Mouse (Mus musculus): ENCODE measurements around the gene Rhoc. TPM values are rescaled to one million over a fixed set of nuclear protein-coding genes. Genes with fewer than 3 reads are reported as not detected.
"Not testable (repeated sequence)": the region's sequence is repeated elsewhere in the genome, so short reads cannot be mapped to it uniquely, and the experiment has no call there.

The Rhoc gene
- total RNA-seq, 2 experiments from 2014 or later = 280 to 281 TPM

DNA sequence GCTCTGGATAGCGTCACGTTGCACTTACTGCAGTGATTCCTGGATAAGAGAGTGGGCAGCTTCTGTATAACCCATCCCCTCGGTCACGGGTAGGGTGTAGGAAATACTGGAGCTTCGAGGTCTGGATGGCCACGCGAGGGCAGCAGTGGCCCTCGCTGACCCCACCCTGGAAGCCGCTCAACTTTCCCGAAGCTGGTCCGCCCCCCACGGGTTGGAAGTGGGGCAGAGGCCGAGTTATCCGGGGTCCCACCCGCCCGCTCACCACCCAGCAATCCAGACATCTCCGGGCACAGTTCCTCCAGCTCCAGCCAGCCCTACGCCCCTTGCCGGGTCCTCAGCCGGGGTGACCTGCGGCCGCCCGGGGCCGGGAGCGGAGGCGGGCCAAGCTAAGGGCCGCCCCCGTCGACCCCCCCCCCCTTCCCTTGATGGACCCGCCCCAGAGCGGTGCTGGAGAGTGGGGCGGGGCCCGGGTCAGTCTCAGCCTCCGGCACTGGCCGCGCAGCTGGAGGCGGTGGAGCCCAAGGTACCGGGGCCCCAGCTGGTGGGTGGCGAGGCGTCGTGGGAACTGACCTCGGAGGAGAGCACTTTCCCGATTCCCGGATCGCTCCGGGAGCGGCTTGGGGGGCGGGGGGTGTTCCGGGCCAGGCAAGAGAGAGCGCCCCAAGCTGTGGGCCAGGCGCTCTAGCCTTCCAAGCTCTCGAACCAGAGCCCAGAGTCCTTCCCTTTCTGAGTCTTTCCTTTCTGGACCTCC, 561 bp downstream of the Rhoc start:
- peak; percentile 92 for DNase-seq

DNA sequence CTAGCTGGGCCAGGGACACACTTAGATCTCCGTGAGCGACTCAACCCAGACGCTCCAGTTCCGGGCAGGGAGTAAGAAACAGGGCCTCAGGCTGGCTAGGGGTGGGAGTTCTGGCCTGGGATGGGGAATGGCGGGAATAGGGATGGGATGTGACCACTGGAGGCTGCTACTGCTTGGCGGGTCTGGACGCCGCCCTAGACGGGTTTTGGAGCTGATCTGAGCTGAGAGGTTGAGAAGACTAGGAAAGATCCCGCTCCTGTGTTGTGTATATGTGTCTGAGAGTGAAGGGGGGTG, 1.1 kb downstream of the Rhoc start:
- peak; percentile 46 for DNase-seq

DNA sequence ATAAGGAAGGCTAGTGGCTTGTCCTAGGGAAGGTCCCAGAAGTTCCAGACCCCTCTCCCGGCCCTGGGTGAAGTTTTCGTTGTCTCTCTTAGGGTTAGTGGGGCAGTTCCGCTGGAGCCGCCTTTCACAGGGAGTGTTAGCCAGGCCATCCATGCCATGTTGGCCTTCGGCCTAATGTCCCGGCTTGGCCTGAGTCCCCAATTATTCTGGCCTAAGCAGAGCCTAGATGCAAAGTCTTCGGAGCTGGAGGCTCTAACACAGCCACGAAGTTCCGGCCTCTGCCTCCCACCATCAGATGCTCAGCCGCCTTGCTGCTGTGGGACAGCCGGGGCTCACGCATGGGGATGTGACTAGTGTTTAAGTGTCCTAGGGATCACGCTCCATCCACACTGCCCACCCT, 1.6 kb downstream of the Rhoc start:
- DNase-seq = peak; percentile 66

DNA sequence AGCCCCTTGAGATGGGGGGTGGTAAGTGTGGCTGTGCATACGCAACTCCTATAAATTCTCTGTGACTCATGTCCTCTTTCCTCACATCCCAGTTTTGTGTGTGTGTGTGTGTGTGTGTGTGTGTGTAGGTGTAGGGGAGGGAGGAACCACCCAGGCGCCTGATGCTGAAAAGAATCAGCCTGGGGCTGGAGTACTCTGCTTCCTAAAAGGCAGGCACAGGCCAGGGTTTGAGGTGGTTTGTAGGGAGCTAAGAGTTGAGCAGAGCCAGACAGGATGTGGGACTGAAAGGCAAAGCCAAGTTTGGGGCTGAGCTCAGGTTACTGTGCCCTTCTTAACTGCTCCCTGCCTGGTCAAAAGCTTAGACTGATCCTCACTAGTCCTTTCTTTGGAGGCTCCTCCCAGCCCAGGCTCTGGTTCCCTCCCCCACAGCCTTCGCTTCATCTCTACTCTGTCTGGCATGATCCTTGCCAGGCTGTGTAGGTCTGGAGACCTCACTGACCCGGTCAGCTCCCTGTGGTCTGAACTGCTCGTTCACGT, 2.3 kb downstream of the Rhoc start:
- DNase-seq = peak; percentile 65

DNA sequence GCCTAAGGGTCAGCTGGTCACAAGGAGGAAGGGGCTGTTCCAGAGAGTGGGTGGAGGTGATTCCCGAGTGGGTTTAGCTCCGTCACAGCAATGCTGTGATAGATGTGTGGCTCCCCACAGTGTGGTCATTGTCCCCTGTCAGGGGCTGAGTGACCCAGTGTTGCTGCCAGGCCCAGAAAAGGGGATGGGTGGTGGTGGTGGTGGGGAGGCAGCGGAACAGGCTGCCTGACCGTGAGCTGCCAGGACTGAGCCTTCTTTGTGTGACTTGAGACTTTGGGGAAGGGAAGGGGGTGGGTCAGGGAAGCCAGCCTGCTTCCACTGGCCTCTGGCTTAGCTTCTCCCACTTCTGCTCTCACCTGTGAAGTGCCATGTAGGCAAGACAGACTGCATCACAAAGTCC, 2.8 kb downstream of the Rhoc start:
- DNase-seq = no peak

DNA sequence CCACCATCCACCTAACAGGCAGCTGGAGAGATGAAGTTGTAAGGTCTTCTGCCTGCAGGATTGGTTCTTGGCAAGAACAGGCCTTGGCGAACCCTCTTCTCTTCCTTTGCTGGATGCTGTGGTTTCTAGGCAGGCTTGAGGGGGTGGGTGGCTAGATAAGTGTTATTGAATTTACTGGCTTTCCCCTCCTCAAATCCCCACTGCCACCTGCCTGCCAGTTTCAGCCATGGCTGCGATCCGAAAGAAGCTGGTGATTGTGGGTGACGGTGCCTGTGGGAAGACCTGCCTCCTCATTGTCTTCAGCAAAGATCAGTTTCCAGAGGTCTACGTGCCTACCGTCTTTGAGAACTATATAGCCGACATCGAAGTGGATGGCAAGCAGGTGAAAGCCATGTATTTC, 3.5 kb downstream of the Rhoc start:
- no peak for DNase-seq

DNA sequence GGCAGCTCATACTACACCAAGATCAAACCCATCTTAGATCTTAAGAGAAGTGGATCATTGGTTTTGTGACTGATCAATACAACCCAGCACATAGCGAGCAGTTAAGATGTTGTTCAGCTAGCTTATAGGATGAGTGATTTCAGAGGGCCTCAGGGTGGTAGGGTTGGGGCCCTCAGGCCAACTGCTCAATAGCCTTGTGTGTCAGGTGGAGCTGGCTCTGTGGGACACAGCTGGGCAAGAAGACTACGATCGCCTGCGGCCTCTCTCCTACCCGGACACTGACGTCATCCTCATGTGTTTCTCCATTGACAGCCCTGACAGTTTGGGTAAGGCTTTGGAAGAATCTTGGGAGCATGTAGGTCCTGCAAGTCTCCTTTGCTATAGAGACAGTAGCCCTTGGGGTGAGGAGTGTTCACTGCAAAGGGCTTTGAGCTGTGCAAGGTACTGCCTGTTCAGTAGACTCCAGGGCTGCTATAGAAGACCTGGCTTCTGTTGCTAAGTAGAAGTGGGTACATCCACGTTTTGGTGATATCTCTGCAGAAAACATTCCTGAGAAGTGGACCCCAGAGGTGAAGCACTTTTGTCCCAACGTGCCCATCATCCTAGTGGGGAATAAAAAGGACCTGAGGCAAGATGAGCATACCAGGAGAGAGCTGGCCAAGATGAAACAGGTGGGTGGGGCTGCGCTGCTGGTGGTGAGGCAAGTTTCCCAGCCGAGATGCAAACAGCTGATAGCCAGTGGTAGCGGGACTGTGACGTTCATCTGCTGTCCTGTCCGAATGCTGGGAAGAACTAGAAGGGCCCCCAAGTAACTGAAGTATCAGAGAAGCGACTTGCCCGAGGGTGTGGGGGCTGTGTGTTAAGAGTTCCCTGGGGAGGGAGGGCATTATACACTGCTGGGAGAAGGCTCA, 4.4 kb downstream of the Rhoc start:
- DNase-seq = no peak

DNA sequence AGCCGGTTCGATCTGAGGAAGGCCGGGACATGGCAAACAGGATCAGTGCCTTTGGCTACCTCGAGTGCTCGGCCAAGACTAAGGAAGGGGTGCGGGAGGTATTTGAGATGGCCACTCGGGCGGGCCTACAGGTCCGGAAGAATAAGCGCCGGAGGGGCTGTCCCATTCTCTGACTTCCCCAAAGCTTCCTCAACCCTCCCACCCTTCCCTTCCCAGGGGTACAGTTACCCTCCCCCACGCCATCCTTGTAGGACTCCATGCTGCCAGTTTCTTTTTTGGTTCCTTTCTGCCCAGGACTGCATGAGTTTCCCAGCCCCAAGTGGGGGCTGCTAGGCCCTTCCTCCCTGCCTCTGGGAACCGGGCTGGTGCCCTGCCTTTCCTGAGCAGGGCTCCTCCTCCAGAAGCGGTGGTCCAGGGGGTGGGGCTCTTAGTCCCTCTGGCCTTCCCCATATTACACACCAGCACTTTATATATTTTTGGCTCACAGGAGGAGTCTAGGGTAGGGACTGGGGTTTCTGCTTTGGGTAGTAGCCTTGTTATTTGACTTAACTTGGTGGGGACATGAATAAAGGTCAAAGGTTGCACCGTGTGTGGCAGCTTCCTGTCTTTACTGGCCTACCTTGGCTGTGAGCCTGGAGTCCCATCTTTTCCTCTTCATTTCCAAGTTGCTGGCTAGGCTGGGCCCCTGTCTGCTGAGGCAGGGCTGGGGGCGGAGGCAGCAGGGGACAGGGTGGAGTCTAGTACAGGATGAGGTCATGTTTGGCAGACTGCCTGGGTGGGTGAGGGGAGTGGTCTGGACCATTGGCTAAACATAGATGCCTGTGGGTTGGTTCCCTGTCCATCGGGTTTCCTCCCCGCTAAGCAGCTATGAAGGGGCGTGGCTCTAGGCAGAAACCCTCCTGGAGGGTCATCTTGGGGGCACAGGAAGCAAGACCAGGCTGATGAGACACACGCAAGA, 6.0 kb downstream of the Rhoc start:
- DNase-seq = peak; percentile 100

DNA sequence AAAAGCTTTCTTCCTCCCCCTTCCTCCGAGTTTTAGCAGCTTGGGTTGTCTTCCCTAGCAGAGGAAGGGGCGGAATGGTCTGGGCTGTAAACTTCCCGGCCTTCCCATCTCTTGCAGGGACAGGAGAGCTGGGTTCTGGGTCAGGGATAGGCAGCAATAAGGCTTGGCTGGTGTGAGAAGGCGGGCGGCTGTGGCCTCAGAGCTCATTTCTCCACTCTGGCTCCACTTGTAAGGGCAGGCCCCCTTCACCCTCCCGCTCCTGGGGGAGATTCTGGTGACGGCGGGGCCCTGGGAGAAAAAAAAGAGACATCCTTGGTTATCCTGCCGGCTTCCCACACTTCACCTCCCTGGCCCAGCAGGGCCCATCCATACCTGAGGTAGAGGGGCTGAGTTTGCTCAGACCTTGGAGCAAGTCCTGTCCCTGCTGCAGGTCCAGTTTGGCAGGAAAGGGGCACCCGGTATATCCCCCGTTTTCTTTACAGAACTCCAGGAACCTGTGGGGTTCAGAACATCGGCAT, 6.8 kb downstream of the Rhoc start:
- no peak for DNase-seq

DNA sequence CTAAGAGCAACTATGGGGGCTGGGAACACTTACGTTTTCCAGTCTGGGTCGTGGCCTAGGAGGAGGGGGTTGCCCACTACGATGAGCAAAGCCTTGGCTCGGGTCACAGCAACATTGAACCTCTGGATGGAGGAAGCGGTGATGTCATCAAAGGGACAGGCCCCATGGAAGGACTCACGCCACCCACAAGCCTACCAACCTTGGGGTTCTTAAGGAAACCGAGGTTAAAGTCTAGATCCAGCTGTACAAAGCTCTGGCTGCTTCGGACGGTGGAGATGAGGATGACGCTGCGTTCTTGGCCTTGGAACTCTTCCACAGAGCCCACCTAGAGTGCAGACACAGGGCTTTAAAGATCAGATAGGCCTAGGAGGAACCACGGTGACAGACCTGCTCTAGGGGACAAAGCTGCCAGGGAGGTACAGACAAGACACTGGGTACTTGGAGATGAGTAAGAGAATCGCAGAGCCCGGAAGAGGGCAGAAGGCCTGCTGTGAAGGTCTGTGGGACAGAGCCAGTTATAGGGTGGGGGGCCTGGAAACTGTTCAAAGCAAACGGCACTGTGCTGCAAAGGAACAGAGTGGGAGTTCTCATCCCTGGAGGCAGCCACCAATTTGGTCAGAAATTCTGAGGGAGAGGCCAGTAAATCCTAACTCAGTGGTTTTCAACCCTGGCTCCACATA, 7.6 kb downstream of the Rhoc start:
- DNase-seq = no peak

DNA sequence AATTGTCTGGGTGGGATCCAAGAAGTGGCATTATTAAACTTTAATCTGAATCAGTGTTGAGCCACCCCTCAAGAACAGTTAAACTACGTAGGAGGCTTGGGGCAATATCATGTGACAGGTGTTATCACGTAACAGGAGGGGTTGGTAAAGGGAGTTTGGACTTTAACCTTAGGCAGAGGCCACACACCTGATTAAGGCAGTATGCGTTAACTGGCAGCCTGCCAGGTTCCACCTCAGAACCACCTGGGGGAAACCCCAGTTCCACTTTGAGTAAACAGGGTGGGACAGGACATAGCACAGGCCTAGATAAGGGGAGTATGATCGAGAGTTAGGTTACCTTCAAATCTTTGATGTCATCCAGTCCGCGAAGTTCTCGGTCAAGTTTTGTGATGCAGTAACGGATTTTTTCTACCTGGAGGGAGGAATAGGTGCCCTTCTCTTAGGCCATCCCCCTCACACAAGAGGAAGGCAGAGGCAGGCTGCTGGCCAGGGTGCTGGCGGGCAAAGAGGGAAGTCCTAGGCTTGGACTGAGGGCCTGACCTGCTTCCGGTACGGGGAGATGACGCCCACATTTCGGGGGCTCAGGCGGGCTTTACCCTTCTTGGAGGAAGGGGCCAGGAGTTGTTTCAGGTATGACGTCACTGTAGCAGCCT, 8.4 kb downstream of the Rhoc start:
- no peak for DNase-seq

DNA sequence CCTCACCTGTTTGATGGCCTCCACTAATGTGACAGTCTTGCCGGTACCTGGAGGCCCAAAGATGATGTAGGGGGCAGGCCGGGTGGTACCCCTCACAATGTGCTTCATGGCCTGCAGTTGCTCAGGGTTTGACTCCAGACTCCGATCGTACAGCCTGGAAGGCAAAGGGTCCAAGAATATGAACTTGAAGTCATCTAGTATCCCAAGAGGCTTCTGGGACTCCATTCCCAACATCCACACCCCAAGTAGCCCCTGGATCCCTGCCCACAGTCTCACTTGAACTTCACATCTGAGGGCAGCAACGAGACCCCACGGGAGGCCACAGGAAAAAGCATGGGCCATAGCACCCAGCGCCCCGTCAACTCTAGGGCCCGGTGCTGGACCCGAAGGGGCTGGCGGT, 12.5 kb downstream of the Rhoc start:
- peak; percentile 2 for DNase-seq

DNA sequence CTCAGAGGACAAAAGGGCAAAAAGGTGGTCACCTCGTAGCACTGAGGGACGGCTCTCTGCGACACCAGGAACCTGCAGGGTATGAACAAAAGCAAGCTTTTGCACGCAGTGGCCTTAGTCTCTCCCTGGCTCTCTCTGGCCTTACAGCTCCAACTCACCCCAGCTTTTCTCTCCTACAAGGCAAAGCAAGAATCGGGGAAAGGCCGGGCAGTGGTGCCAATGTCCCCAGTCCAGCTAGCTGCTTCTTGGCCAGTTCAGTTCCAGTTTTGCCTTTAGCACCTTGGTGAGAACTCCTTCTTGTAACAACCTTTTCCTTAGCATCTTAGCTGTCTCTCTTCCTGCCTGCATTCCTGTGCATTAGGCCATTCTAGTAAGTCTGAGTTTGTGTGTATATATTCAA, 13.3 kb downstream of the Rhoc start:
- DNase-seq = no peak

DNA sequence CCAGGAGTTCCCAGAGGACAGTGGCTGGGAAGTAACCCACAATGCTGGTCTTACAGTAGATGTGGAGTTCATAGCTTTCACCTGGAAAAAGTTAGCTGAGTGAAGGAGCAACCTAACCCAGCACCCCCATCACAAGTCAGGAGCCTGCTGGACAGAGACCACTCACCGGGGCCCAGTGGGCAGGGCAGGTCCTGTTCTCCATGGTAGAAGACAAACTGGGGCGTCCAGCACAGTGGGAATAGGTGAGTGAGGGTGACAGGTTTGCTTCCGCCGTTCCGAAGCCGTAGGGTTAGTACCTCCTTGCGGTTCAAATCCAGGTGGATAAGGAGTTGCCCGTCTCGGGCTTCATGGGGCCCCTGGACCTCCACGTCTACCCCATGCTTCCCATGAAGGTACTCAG, 16.1 kb downstream of the Rhoc start:
- no peak for DNase-seq

DNA sequence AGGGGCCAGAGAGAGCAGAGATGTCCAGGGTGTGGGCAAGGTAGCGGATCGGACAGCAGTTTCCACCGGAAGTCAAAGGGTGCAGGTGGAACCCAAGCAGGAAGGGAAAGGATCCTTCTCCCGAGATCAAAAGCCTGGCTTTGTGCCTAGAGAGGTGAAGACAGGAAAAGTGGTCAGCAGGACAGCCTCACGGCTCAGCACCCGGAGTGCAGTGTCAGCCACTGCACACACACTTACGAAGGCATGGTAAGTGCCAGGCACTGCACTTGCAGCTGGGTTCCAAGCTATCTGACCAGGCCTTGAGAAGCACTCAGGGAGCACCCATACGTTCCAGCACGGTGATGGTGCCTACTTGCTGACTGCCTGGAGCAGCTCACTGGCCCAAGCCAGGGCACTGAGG, 17.4 kb downstream of the Rhoc start:
- peak; percentile 66 for DNase-seq

DNA sequence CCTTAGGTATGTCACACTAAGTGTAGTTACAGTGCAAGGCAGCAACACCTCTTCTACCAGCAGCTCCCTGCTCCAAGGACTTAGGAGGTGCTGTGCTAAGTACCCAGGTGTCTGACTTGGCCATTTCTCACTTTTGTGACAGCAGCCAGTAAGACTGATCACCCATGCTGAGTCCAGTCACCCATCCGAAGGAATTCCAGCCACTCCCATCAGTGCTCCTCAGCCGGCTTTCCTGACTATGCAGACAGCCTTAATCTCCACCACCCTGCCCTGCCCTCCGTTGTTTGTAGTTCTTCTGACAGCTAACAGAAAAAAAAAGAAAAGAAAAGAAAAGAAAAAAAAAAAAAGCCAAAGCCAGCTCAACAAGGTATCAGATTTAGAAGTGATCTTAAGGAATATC, 23.6 kb downstream of the Rhoc start:
- no peak for DNase-seq

DNA sequence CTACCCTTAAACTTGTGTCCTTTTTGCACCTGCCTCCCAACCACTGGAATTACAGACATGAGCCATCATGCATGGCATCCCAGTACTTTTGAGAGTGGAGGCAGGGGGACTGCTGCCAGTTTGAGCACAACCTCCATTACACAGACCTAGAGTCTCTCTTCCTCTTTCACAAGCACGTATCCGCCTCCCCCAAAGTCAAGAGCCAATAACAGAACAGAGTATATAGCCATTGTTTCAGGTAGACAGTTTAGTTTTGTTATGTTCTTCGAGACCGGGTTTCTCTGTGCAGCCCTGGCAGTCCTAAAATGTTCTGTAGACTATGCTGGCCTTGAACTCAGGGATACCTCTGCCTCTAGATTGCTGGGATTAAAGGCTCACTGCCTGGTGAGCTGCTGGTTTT, 24.1 kb downstream of the Rhoc start:
- no peak for DNase-seq

DNA sequence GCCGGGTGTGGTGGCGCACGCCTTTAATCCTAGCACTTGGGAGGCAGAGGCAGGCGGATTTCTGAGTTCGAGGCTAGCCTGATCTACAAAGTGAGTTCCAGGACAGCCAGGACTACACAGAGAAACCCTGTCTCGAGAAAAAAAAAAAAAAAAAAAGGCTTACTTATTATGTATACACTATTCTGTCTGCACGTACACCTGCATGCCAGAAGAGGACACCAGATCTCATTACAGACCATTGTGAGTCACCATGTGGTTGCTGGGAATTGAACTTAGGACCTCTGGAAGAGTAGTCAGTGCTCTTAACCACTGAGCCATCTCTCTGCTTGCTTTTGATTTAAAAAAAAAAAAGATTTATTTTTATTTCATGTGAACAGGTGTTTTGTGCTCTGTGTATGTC, 25.1 kb downstream of the Rhoc start:
- DNase-seq = not testable (repeated sequence)

DNA sequence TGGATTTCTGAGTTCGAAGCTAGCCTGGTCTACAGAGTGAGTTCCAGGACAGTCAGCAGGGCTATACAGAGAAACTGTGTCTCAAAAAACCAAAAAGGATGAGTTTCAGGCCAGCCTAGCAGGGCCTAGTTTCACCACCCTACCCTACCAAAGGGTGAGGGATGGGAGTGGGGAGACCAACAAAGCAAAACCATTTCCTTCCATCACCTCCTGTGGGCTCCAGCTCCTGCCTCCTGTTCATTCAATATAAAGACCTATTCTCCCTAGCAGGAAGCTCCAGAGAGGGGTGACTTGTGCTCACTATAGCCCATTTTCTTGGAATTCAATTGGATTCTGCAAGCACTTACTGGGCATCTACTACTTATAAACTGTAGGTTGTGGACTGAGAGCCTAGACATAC, 26.6 kb downstream of the Rhoc start:
- DNase-seq = no peak

DNA sequence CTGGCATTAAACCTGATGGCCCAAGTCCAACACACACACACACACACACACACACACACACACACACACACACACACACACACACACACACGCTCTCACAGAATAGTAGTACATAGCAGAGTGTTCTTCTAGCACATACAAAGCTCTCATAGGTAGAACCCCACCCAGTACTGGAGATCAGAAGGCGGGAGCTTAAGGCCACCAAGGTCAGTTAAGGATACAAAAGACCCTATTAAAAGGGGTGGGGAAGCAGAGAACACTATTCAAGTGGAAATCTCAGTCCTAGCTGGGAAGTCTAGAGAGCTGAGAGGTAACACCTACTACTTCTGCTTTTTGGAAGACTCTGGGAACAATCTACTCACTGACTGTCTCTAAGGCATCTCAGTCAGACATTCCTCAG, 27.2 kb downstream of the Rhoc start:
- DNase-seq = no peak

DNA sequence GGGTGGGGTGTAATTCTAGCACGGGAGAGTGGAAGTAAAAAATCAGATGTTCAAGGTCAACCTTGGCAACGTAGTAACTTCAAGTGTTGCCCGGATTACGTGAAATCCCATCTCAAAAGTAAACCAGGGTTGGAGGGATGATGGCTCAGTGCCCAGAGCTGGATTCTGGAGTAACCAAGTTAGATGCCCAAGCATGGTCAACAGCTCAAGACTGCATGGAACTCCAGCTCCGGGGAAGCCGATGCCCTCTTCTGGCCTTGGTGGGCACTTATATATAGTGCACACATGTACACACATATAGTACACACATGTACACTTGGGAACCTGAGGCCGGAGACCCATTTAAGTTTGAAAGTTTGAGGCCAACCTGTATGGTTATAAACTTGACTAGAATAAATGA, 28.0 kb downstream of the Rhoc start:
- no peak for DNase-seq

All from heart, postnatal 4 days (tissue).